27 mouse cellular contexts compared by ENCODE assay signal in genomic region chr14:26907401-26907800, GRCm38 (mm10). TPM values are rescaled to one million over a fixed set of nuclear protein-coding genes. Genes with fewer than 3 reads are reported as not detected.
"Had no signal": no experiment of that assay in that cellular context is flagged by ENCODE, and none has a peak within 500 bp of the region (broad histone marks: within the 10 kb centered on the region; RNA-seq: fewer than 3 reads in every experiment).

No protein-coding gene starts in this region.

- DNase-seq: cerebellum, adult 2 months; cerebellum, adult 8-10 months; cerebellum, adult 9-10 months; cerebellum, adult 9-11 months; cerebellum, postnatal 10 days; cerebellum, postnatal 14 days; cerebellum, postnatal 25 days; cerebellum, postnatal 36 days; embryo, embryonic 11 days; forebrain, postnatal 0 days; gastrocnemius, postnatal 10 days; gastrocnemius, postnatal 14 days; gastrocnemius, postnatal 25 days; heart, adult 18-20 months; heart, adult 2 months had no signal

- H3K4me3 ChIP-seq: embryonic facial prominence, embryonic 10.5 days; embryonic facial prominence, embryonic 12.5 days; embryonic facial prominence, embryonic 13.5 days; embryonic facial prominence, embryonic 15.5 days; erythroblast, embryonic 14.5 days; forebrain, embryonic 10.5 days; forebrain, embryonic 12.5 days; forebrain, embryonic 13.5 days; forebrain, embryonic 15.5 days; heart, adult 2 months; heart, embryonic 10.5 days had no signal

- H3K27ac ChIP-seq: embryonic facial prominence, embryonic 10.5 days; embryonic facial prominence, embryonic 12.5 days; embryonic facial prominence, embryonic 13.5 days; embryonic facial prominence, embryonic 15.5 days; forebrain, embryonic 10.5 days; forebrain, embryonic 12.5 days; forebrain, embryonic 13.5 days; forebrain, embryonic 15.5 days; heart, adult 2 months; heart, embryonic 10.5 days had no signal

RNA-seq across cellular contexts. Expression of gene Asb14, which starts 13.0 kb away (rescaled TPM):
- total RNA-seq: common myeloid progenitor, adult 5-6 weeks; granulocyte monocyte progenitor cell, adult 5-6 weeks had no signal
